Mouse (Mus musculus): ENCODE data around the gene Hsh2d. TPM values are rescaled to one million over a fixed set of nuclear protein-coding genes. Genes with fewer than 3 reads are reported as not detected.

Hsh2d gene
- polyA plus RNA-seq, 1 experiment = 0.06 TPM

- Histone ChIP-seq H3K4me1 (ENCODE audit: control insufficient read depth, insufficient read depth, low read length) (no peaks in the 10 kb centered on the region), H3K4me3 (ENCODE audit: insufficient read depth, low read length) (no peak overlapping the region), H3K27ac (ENCODE audit: insufficient read depth, low read length) (no peak overlapping the region)
- TF ChIP-seq POLR2A (IDR thresholded peaks at IDR 0.05; ENCODE audit: extremely low read depth, insufficient read depth, low read length) = no peak
- no peak for TF ChIP-seq CTCF (IDR thresholded peaks at IDR 0.05; ENCODE audit: extremely low read depth, insufficient read depth, low read length)
Measured at GRCm38 (mm10) chr8:72183554-72184202, 5.8 kb upstream of the Hsh2d start.

- no peak for TF ChIP-seq CTCF (IDR thresholded peaks at IDR 0.05; ENCODE audit: extremely low read depth, insufficient read depth, low read length)
- TF ChIP-seq POLR2A (IDR thresholded peaks at IDR 0.05; ENCODE audit: extremely low read depth, insufficient read depth, low read length) = no peak
- H3K27ac ChIP-seq (ENCODE audit: insufficient read depth, low read length) = no peak overlapping the region
- no peaks in the 10 kb centered on the region for H3K4me1 ChIP-seq (ENCODE audit: control insufficient read depth, insufficient read depth, low read length)
- no peak overlapping the region for H3K4me3 ChIP-seq (ENCODE audit: insufficient read depth, low read length)
Measured at GRCm38 (mm10) chr8:72187793-72188331, 1.6 kb upstream of the Hsh2d start.

GRCm38 (mm10) chr8:72190215-72190539 is 739 bp downstream of the Hsh2d start:
- no peak for TF ChIP-seq POLR2A (IDR thresholded peaks at IDR 0.05; ENCODE audit: extremely low read depth, insufficient read depth, low read length)
- TF ChIP-seq CTCF (IDR thresholded peaks at IDR 0.05; ENCODE audit: extremely low read depth, insufficient read depth, low read length) = no peak
- Histone ChIP-seq H3K27ac (ENCODE audit: insufficient read depth, low read length) (no peak overlapping the region), H3K4me3 (ENCODE audit: insufficient read depth, low read length) (no peak overlapping the region), H3K4me1 (ENCODE audit: control insufficient read depth, insufficient read depth, low read length) (no peaks in the 10 kb centered on the region)

GRCm38 (mm10) chr8:72192065-72192464 is 2.6 kb downstream of the Hsh2d start:
- Histone ChIP-seq H3K27ac (ENCODE audit: insufficient read depth, low read length) (no peak overlapping the region), H3K4me1 (ENCODE audit: control insufficient read depth, insufficient read depth, low read length) (no peaks in the 10 kb centered on the region), H3K4me3 (ENCODE audit: insufficient read depth, low read length) (no peak overlapping the region)
- TF ChIP-seq CTCF (IDR thresholded peaks at IDR 0.05; ENCODE audit: extremely low read depth, insufficient read depth, low read length) = no peak
- TF ChIP-seq POLR2A (IDR thresholded peaks at IDR 0.05; ENCODE audit: extremely low read depth, insufficient read depth, low read length) = no peak

- no peaks in the 10 kb centered on the region for H3K4me1 ChIP-seq (ENCODE audit: control insufficient read depth, insufficient read depth, low read length)
- no peak overlapping the region for H3K27ac ChIP-seq (ENCODE audit: insufficient read depth, low read length)
- H3K4me3 ChIP-seq (ENCODE audit: insufficient read depth, low read length) = no peak overlapping the region
- TF ChIP-seq POLR2A (IDR thresholded peaks at IDR 0.05; ENCODE audit: extremely low read depth, insufficient read depth, low read length) (no peak), CTCF (IDR thresholded peaks at IDR 0.05; ENCODE audit: extremely low read depth, insufficient read depth, low read length) (no peak)
Measured at GRCm38 (mm10) chr8:72197997-72198396, 8.6 kb downstream of the Hsh2d start.

- TF ChIP-seq POLR2A (IDR thresholded peaks at IDR 0.05; ENCODE audit: extremely low read depth, insufficient read depth, low read length) (no peak), CTCF (IDR thresholded peaks at IDR 0.05; ENCODE audit: extremely low read depth, insufficient read depth, low read length) (no peak)
- Histone ChIP-seq H3K4me3 (ENCODE audit: insufficient read depth, low read length) (no peak overlapping the region), H3K4me1 (ENCODE audit: control insufficient read depth, insufficient read depth, low read length) (no peaks in the 10 kb centered on the region), H3K27ac (ENCODE audit: insufficient read depth, low read length) (no peak overlapping the region)
Measured at GRCm38 (mm10) chr8:72208582-72208981, 19.1 kb downstream of the Hsh2d start.

- H3K4me3 ChIP-seq (ENCODE audit: insufficient read depth, low read length) = no peak overlapping the region
Measured at GRCm38 (mm10) chr8:72210222-72210621, 20.8 kb downstream of the Hsh2d start.

GRCm38 (mm10) chr8:72210710-72211109 is 21.3 kb downstream of the Hsh2d start:
- Histone ChIP-seq H3K27ac (ENCODE audit: insufficient read depth, low read length) (no peak overlapping the region), H3K4me3 (ENCODE audit: insufficient read depth, low read length) (no peak overlapping the region), H3K4me1 (ENCODE audit: control insufficient read depth, insufficient read depth, low read length) (no peaks in the 10 kb centered on the region)
- TF ChIP-seq CTCF (IDR thresholded peaks at IDR 0.05; ENCODE audit: extremely low read depth, insufficient read depth, low read length) = no peak

More at GRCm38 (mm10) chr8:72210222-72210621, 20.8 kb downstream of the Hsh2d start:
- no peak overlapping the region for H3K27ac ChIP-seq (ENCODE audit: insufficient read depth, low read length)
- no peak for TF ChIP-seq CTCF (IDR thresholded peaks at IDR 0.05; ENCODE audit: extremely low read depth, insufficient read depth, low read length)
- no peak for TF ChIP-seq POLR2A (IDR thresholded peaks at IDR 0.05; ENCODE audit: extremely low read depth, insufficient read depth, low read length)
- H3K4me1 ChIP-seq (ENCODE audit: control insufficient read depth, insufficient read depth, low read length) = no peaks in the 10 kb centered on the region

GRCm38 (mm10) chr8:72211846-72212245 is 22.4 kb downstream of the Hsh2d start:
- no peak overlapping the region for H3K4me3 ChIP-seq (ENCODE audit: insufficient read depth, low read length)
- no peaks in the 10 kb centered on the region for H3K4me1 ChIP-seq (ENCODE audit: control insufficient read depth, insufficient read depth, low read length)
- no peak overlapping the region for H3K27ac ChIP-seq (ENCODE audit: insufficient read depth, low read length)
- no peak for TF ChIP-seq CTCF (IDR thresholded peaks at IDR 0.05; ENCODE audit: extremely low read depth, insufficient read depth, low read length)
- TF ChIP-seq POLR2A (IDR thresholded peaks at IDR 0.05; ENCODE audit: extremely low read depth, insufficient read depth, low read length) = no peak

GRCm38 (mm10) chr8:72212751-72213150 is 23.3 kb downstream of the Hsh2d start, which contains the start of gene Cib3:
Gene Cib3 (minus strand): TSS chr8:72212837.
- Histone ChIP-seq H3K27ac (ENCODE audit: insufficient read depth, low read length) (no peak within 1 kb of the TSS), H3K4me3 (ENCODE audit: insufficient read depth, low read length) (no peak within 1 kb of the TSS), H3K4me1 (ENCODE audit: control insufficient read depth, insufficient read depth, low read length) (no peaks in the 10 kb centered on the region)
- TF ChIP-seq POLR2A (IDR thresholded peaks at IDR 0.05; ENCODE audit: extremely low read depth, insufficient read depth, low read length) = no peak
- no peak for TF ChIP-seq CTCF (IDR thresholded peaks at IDR 0.05; ENCODE audit: extremely low read depth, insufficient read depth, low read length)

Measured in cortical plate, adult 2 months (tissue).